ENCODE assay signal across 8 mouse cellular contexts in genomic region chr5:134901012-134901643, GRCm38 (mm10). TPM values are rescaled to one million over a fixed set of nuclear protein-coding genes. Genes with fewer than 3 reads are reported as not detected.
DNase-seq lines count a peak whose midpoint lies in the region; ATAC-seq and TF ChIP-seq lines count a peak whose summit lies in the region.

No protein-coding gene starts in this region.

- no peaks in the 10 kb centered on the region; the same call in 1 of the 2 replicates for H3K27me3 ChIP-seq in liver, embryonic 14.5 days (ENCODE audit: control insufficient read depth, insufficient read depth, low read length)
- no peaks in the 10 kb centered on the region; the same call in 1 of the 2 replicates for H3K27me3 ChIP-seq in liver, embryonic 11.5 days (replicated peaks; ENCODE audit: control insufficient read depth, insufficient read depth, low read length)
- H3K27me3 ChIP-seq in limb, embryonic 12.5 days: 0 out of 2 replicates have a peak, but pooled peaks cover 5% of the 10 kb centered on the region
- no peaks in the 10 kb centered on the region for H3K27me3 ChIP-seq in stomach, embryonic 14.5 days (ENCODE audit: control insufficient read depth, insufficient read depth, low read length)
- H3K27me3 ChIP-seq in forebrain, embryonic 11.5 days (ENCODE audit: control insufficient read depth, insufficient read depth, low read length): no peaks in the 10 kb centered on the region

- TF ChIP-seq CTCF in liver, embryonic 14.5 days (IDR thresholded peaks at IDR 0.05; ENCODE audit: low read depth): peak; percentile 22; the same call in 1 of the 2 replicates

- 41% methylated on average over 12 of the region's 12 CpGs for WGBS in liver, embryonic 14.5 days (ENCODE audit: insufficient replicate concordance)
- WGBS in liver, embryonic 11.5 days: 51% methylated on average over 12 of the region's 12 CpGs
- 33% methylated on average over 12 of the region's 12 CpGs for WGBS in limb, embryonic 12.5 days
- WGBS in stomach, embryonic 14.5 days: 29% methylated on average over 12 of the region's 12 CpGs
- WGBS in forebrain, embryonic 11.5 days: 44% methylated on average over 12 of the region's 12 CpGs

- no peaks in the 10 kb centered on the region for H3K4me1 ChIP-seq in liver, embryonic 14.5 days (replicated peaks; ENCODE audit: control insufficient read depth in 2 of 2, insufficient read depth in 2 of 2, low read length in 1 of 2)
- H3K4me1 ChIP-seq in liver, embryonic 11.5 days (replicated peaks; ENCODE audit: control insufficient read depth, insufficient read depth, low read length): no peaks in the 10 kb centered on the region
- peaks cover 25% of the 10 kb centered on the region for H3K4me1 ChIP-seq in limb, embryonic 12.5 days (replicated peaks)
- peaks cover 10% of the 10 kb centered on the region for H3K4me1 ChIP-seq in stomach, embryonic 14.5 days (ENCODE audit: control insufficient read depth, insufficient read depth, low read length)
- no peaks in the 10 kb centered on the region for H3K4me1 ChIP-seq in forebrain, embryonic 11.5 days (replicated peaks; ENCODE audit: control insufficient read depth, insufficient read depth, low read length)

- no peak for TF ChIP-seq EP300 in liver, embryonic 14.5 days (IDR thresholded peaks at IDR 0.05; ENCODE audit: low read depth)

- H3K4me2 ChIP-seq in liver, embryonic 14.5 days (ENCODE audit: low read depth): no peak overlapping the region
- no peak overlapping the region for H3K4me2 ChIP-seq in liver, embryonic 11.5 days
- no peak overlapping the region for H3K4me2 ChIP-seq in limb, embryonic 12.5 days
- no peak overlapping the region for H3K4me2 ChIP-seq in stomach, embryonic 14.5 days (replicated peaks; ENCODE audit: low read depth, low read length)
- no peak overlapping the region for H3K4me2 ChIP-seq in forebrain, embryonic 11.5 days (ENCODE audit: low read depth, low read length, severe bottlenecking)

- no peak for ATAC-seq in liver, embryonic 14.5 days (ENCODE audit: insufficient read depth)
- no peak for ATAC-seq in liver, embryonic 11.5 days (replicated peaks; ENCODE audit: low FRiP score)
- ATAC-seq in limb, embryonic 12.5 days (ENCODE audit: insufficient number of reproducible peaks, insufficient read depth, low FRiP score, low TSS enrichment, low read depth): peak; percentile 72
- peak; percentile 31; the same call in 1 of the 2 replicates for ATAC-seq in stomach, embryonic 14.5 days (ENCODE audit: insufficient number of reproducible peaks, insufficient read depth, low FRiP score, low read depth)
- no peak for ATAC-seq in forebrain, embryonic 11.5 days (replicated peaks; ENCODE audit: low FRiP score)

- H3K27ac ChIP-seq in liver, embryonic 14.5 days: no peak overlapping the region
- no peak overlapping the region for H3K27ac ChIP-seq in liver, embryonic 11.5 days (ENCODE audit: low read depth, low read length)
- no peak overlapping the region for H3K27ac ChIP-seq in limb, embryonic 12.5 days
- H3K27ac ChIP-seq in stomach, embryonic 14.5 days (ENCODE audit: low read length): no peak overlapping the region
- no peak overlapping the region for H3K27ac ChIP-seq in forebrain, embryonic 11.5 days (ENCODE audit: low read depth, low read length)

- no peak overlapping the region for H3K9ac ChIP-seq in liver, embryonic 14.5 days (replicated peaks)
- H3K9ac ChIP-seq in liver, embryonic 11.5 days (ENCODE audit: low read depth, low read length): no peak overlapping the region
- no peak overlapping the region for H3K9ac ChIP-seq in limb, embryonic 12.5 days (replicated peaks)
- no peak overlapping the region for H3K9ac ChIP-seq in stomach, embryonic 14.5 days (replicated peaks; ENCODE audit: low read depth, low read length)
- H3K9ac ChIP-seq in forebrain, embryonic 11.5 days (ENCODE audit: low read length): no peak overlapping the region

- no peaks in the 10 kb centered on the region for H3K36me3 ChIP-seq in liver, embryonic 14.5 days (replicated peaks; ENCODE audit: control insufficient read depth, insufficient read depth, low read depth)
- no peaks in the 10 kb centered on the region for H3K36me3 ChIP-seq in liver, embryonic 11.5 days (ENCODE audit: control insufficient read depth, insufficient read depth, low read length)
- H3K36me3 ChIP-seq in limb, embryonic 12.5 days: no peaks in the 10 kb centered on the region
- no peaks in the 10 kb centered on the region for H3K36me3 ChIP-seq in stomach, embryonic 14.5 days (ENCODE audit: control insufficient read depth, insufficient read depth, low read length)
- no peaks in the 10 kb centered on the region for H3K36me3 ChIP-seq in forebrain, embryonic 11.5 days (ENCODE audit: control insufficient read depth, insufficient read depth, low read length)

- H3K4me3 ChIP-seq in liver, embryonic 14.5 days (ENCODE audit: insufficient read depth in 1 of 2, low read depth in 2 of 2, low read length in 2 of 2): no peak overlapping the region
- no peak overlapping the region for H3K4me3 ChIP-seq in liver, embryonic 11.5 days (ENCODE audit: low read depth, low read length)
- H3K4me3 ChIP-seq in limb, embryonic 12.5 days (replicated peaks): no peak overlapping the region
- H3K4me3 ChIP-seq in stomach, embryonic 14.5 days (ENCODE audit: low read depth, low read length): no peak overlapping the region
- H3K4me3 ChIP-seq in forebrain, embryonic 11.5 days (ENCODE audit: low read depth, low read length): no peak overlapping the region

- no peak for DNase-seq in liver, embryonic 14.5 days (ENCODE audit: low read depth in 3 of 3, low spot score in 3 of 3)
- no peak for DNase-seq in liver, embryonic 11.5 days (ENCODE audit: low spot score)
- peak; percentile 61 for DNase-seq in ZHBTc4 (ENCODE audit: low read depth, low spot score)
- peak; percentile 42 for DNase-seq in embryo, embryonic 9.5 days (ENCODE audit: extremely low spot score)
- peak; percentile 35 for DNase-seq in kidney, adult 11 months
- DNase-seq in forebrain, embryonic 11.5 days (ENCODE audit: low spot score): no peak

- no peaks in the 10 kb centered on the region for H3K9me3 ChIP-seq in liver, embryonic 14.5 days (ENCODE audit: control insufficient read depth, low read length)
- no peaks in the 10 kb centered on the region for H3K9me3 ChIP-seq in liver, embryonic 11.5 days (ENCODE audit: control insufficient read depth, low read length)
- no peaks in the 10 kb centered on the region for H3K9me3 ChIP-seq in limb, embryonic 12.5 days
- H3K9me3 ChIP-seq in stomach, embryonic 14.5 days (ENCODE audit: control insufficient read depth, low read depth, low read length): no peaks in the 10 kb centered on the region
- no peaks in the 10 kb centered on the region for H3K9me3 ChIP-seq in forebrain, embryonic 11.5 days (ENCODE audit: control insufficient read depth, low read length)

RNA-seq across cellular contexts. Expression of gene Tmem270, which starts 5.4 kb away (rescaled TPM):
- polyA plus RNA-seq in liver, embryonic 14.5 days (2012; rRNA removed): 0.04 TPM in 1 of 2 replicates, not detected in the other
- polyA plus RNA-seq in liver, embryonic 14.5 days (2014; fragmentation: Nextera tagmentation; extraction: Ambion mirVana): not detected in 2 replicates
- polyA plus RNA-seq in liver, embryonic 11.5 days (2014; fragmentation: Nextera tagmentation; extraction: Ambion mirVana): not detected in 2 replicates
- not detected in 2 replicates for polyA plus RNA-seq in limb, embryonic 12.5 days (2016; fragmentation: Nextera tagmentation; extraction: Ambion mirVana)
- not detected in 2 replicates for polyA plus RNA-seq in stomach, embryonic 14.5 days (2014; fragmentation: Nextera tagmentation; extraction: Ambion mirVana)
- not detected in 2 replicates for polyA plus RNA-seq in forebrain, embryonic 11.5 days (2014; fragmentation: Nextera tagmentation; extraction: Ambion mirVana)

RNA-seq across cellular contexts. Expression of gene Cldn13, which starts 14.2 kb away (rescaled TPM):
- polyA plus RNA-seq in liver, embryonic 14.5 days (2012; rRNA removed): 148 and 152 TPM in 2 replicates
- 288 and 296 TPM in 2 replicates for polyA plus RNA-seq in liver, embryonic 14.5 days (2014; fragmentation: Nextera tagmentation; extraction: Ambion mirVana)
- 115 and 120 TPM in 2 replicates for polyA plus RNA-seq in liver, embryonic 11.5 days (2014; fragmentation: Nextera tagmentation; extraction: Ambion mirVana)
- 2.1 and 2.5 TPM in 2 replicates for polyA plus RNA-seq in limb, embryonic 12.5 days (2016; fragmentation: Nextera tagmentation; extraction: Ambion mirVana)
- polyA plus RNA-seq in stomach, embryonic 14.5 days (2014; fragmentation: Nextera tagmentation; extraction: Ambion mirVana): 1.0 TPM in 1 of 2 replicates, not detected in the other
- polyA plus RNA-seq in forebrain, embryonic 11.5 days (2014; fragmentation: Nextera tagmentation; extraction: Ambion mirVana): 3.6 and 3.8 TPM in 2 replicates

RNA-seq across cellular contexts. Expression of gene Mettl27, which starts 31.0 kb away (rescaled TPM):
- polyA plus RNA-seq in liver, embryonic 14.5 days (2012; rRNA removed): 7.1 and 7.9 TPM in 2 replicates
- 14.4 and 16.3 TPM in 2 replicates for polyA plus RNA-seq in liver, embryonic 14.5 days (2014; fragmentation: Nextera tagmentation; extraction: Ambion mirVana)
- polyA plus RNA-seq in liver, embryonic 11.5 days (2014; fragmentation: Nextera tagmentation; extraction: Ambion mirVana): 9.1 and 11.4 TPM in 2 replicates
- 17.8 and 19.7 TPM in 2 replicates for polyA plus RNA-seq in limb, embryonic 12.5 days (2016; fragmentation: Nextera tagmentation; extraction: Ambion mirVana)
- polyA plus RNA-seq in stomach, embryonic 14.5 days (2014; fragmentation: Nextera tagmentation; extraction: Ambion mirVana): 22.1 and 26.3 TPM in 2 replicates
- polyA plus RNA-seq in forebrain, embryonic 11.5 days (2014; fragmentation: Nextera tagmentation; extraction: Ambion mirVana): 7.3 and 10.4 TPM in 2 replicates

RNA-seq across cellular contexts. Expression of gene Cldn4, which starts 45.6 kb away (rescaled TPM):
- 0.35 and 0.39 TPM in 2 replicates for polyA plus RNA-seq in liver, embryonic 14.5 days (2012; rRNA removed)
- 0.29 TPM in 2 replicates for polyA plus RNA-seq in liver, embryonic 14.5 days (2014; fragmentation: Nextera tagmentation; extraction: Ambion mirVana)
- polyA plus RNA-seq in liver, embryonic 11.5 days (2014; fragmentation: Nextera tagmentation; extraction: Ambion mirVana): 3.1 and 3.7 TPM in 2 replicates
- polyA plus RNA-seq in limb, embryonic 12.5 days (2016; fragmentation: Nextera tagmentation; extraction: Ambion mirVana): 7.7 and 10.1 TPM in 2 replicates
- polyA plus RNA-seq in stomach, embryonic 14.5 days (2014; fragmentation: Nextera tagmentation; extraction: Ambion mirVana): 91.5 and 93.9 TPM in 2 replicates
- polyA plus RNA-seq in forebrain, embryonic 11.5 days (2014; fragmentation: Nextera tagmentation; extraction: Ambion mirVana): 5.6 and 7.0 TPM in 2 replicates

Comparison
In these comparisons a context has a peak if more than half of its experiments do, and no peak if none do; other contexts are left out.
1. ATAC-seq: peak in limb, embryonic 12.5 days (single experiment) and stomach, embryonic 14.5 days (single experiment); none in liver, embryonic 14.5 days (single experiment), liver, embryonic 11.5 days (single experiment) and forebrain, embryonic 11.5 days (single experiment).
2. DNase-seq: peak in ZHBTc4 (single experiment), embryo, embryonic 9.5 days (single experiment) and kidney, adult 11 months (single experiment); none in liver, embryonic 14.5 days (0 of 3), liver, embryonic 11.5 days (single experiment) and forebrain, embryonic 11.5 days (single experiment).
3. RNA of gene Cldn13, which starts 14.2 kb away (polyA plus RNA-seq): 148 to 296 TPM in liver, embryonic 14.5 days and 115 to 120 TPM in liver, embryonic 11.5 days; 3.6 to 3.8 TPM in forebrain, embryonic 11.5 days, 2.1 to 2.5 TPM in limb, embryonic 12.5 days and 1.0 TPM in stomach, embryonic 14.5 days; every median in the first group is over 10 times any median in the second.